Mouse (Mus musculus) bone marrow macrophage, adult 2 months (primary cell): Measurements from ENCODE around the gene Mtrf1l.

Experiments used
- CTCF ChIP-seq: IDR thresholded peaks from 2 replicates; pipeline ENCODE4 v1.5.1; 2012; ENCODE audit warnings: low read depth, mild to moderate bottlenecking, low read length, moderate library complexity
- POLR2A ChIP-seq: IDR thresholded peaks from 2 replicates; pipeline ENCODE4 v1.6.1; 2012; ENCODE audit warnings: mild to moderate bottlenecking, low read depth, low read length, borderline replicate concordance

- TF ChIP-seq POLR2A = no peak
- no peak for TF ChIP-seq CTCF
Observed at GRCm38 (mm10) chr10:5807683-5808082, 16.0 kb downstream of the Mtrf1l start.
